Mouse (Mus musculus): ENCODE data around the gene Usp22.

DNA sequence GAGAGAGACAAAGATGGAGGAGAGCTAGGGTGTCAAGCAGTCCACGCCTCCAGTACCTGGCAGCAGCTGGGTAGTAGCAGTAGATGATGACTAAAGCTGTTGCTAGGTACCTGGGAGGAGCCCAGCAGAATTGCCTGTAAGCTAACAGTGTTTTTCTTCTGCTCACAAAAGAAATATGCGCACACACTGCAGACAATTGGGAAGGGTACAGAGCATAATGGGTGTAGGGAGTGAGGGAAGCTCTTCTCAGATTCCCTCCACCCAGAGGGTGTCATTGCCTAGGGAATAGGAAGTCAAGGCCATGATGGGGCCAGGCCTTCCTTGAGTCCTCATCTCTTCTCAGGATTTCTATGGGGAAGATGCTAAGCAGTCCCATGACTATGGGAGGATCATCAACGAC is 41.1 kb upstream of the Usp22 start:
- TF ChIP-seq POLR2A (IDR thresholded peaks at IDR 0.05; ENCODE audit: control insufficient read depth, extremely low read depth, insufficient read depth, low read length, poor library complexity) (no peak), CTCF (IDR thresholded peaks at IDR 0.05; ENCODE audit: borderline replicate concordance, control insufficient read depth, extremely low read depth, insufficient read depth, low read length, poor library complexity) (no peak)

Data from thymus, adult 2 months (tissue).